Mouse (Mus musculus) kidney, postnatal 14 days (tissue): ENCODE measurements at regions not wholly inside any gene's neighbourhood (a gene's known extent, or its start where the extent isn't known, plus 50 kb on each side); places are given as distances from the start of the nearest gene placed in this dataset.

Source experiments
- DNase-seq: peaks from one replicate; pipeline ENCODE4 v3.0.0; 2022; ENCODE audit warnings: mixed read lengths

- peak; percentile 3 for DNase-seq
These were observed 130.6 kb upstream of the Mid1 start for GRCm38 (mm10) chrX:169554359-169554758.

- DNase-seq, result no peak
These were observed 132.1 kb upstream of the Mid1 start for GRCm38 (mm10) chrX:169552851-169553250.

GRCm38 (mm10) chrX:169544037-169544436 lies 141.0 kb upstream of the Mid1 start:
- no peak for DNase-seq

- DNase-seq, result no peak
These were observed 176.8 kb upstream of the Mid1 start for GRCm38 (mm10) chrX:169508229-169508628.

GRCm38 (mm10) chrX:169493577-169493976 lies 173.4 kb upstream of the Hccs start:
- no peak for DNase-seq

GRCm38 (mm10) chrX:169473518-169473917 lies 153.3 kb upstream of the Hccs start:
- no peak for DNase-seq

GRCm38 (mm10) chrX:169470715-169471114 lies 150.5 kb upstream of the Hccs start:
- DNase-seq, result peak; percentile 6

- DNase-seq, result no peak
These were observed 130.0 kb upstream of the Hccs start for GRCm38 (mm10) chrX:169450159-169450558.

GRCm38 (mm10) chrX:169439546-169439945 lies 119.4 kb upstream of the Hccs start:
- no peak for DNase-seq

GRCm38 (mm10) chrX:169438626-169439025 lies 118.5 kb upstream of the Hccs start:
- peak; percentile 2 for DNase-seq

- no peak for DNase-seq
These were observed 113.7 kb upstream of the Hccs start for GRCm38 (mm10) chrX:169433903-169434302.

- DNase-seq, result no peak
These were observed 76.7 kb upstream of the Hccs start for GRCm38 (mm10) chrX:169396825-169397224.

GRCm38 (mm10) chrX:169386640-169387039 lies 66.5 kb upstream of the Hccs start:
- DNase-seq, result no peak
